Mouse (Mus musculus) heart, embryonic 10.5 days (tissue): ENCODE measurements around the gene Tes. TPM values are rescaled to one million over a fixed set of nuclear protein-coding genes. Genes with fewer than 3 reads are reported as not detected.
A peak's percentile ranks its signal among the peaks of the same experiment; 100 is the strongest.

Experiments
- DNase-seq: peaks from one replicate; pipeline ENCODE4 v3.0.0-alpha.2; 2017; ENCODE audit warnings: low spot score
- H3K27ac ChIP-seq: fragments of 300-500 bp; sonication (generic); 2 replicates; pipeline ENCODE4 v1.5.1; 2016; ENCODE audit warnings: mild to moderate bottlenecking
- H3K27me3 ChIP-seq: fragments of 300-500 bp; sonication (generic); 2 replicates; pipeline ENCODE4 v1.6.1; 2016; ENCODE audit warnings: mild to moderate bottlenecking; ENCODE audit not compliant: poor library complexity, insufficient read depth, severe bottlenecking
- H3K36me3 ChIP-seq: fragments of 300-500 bp; sonication (generic); 2 replicates; pipeline ENCODE4 v1.6.1; 2016; ENCODE audit warnings: mild to moderate bottlenecking, moderate library complexity
- H3K4me1 ChIP-seq: fragments of 300-500 bp; sonication (generic); 2 replicates; pipeline ENCODE4 v1.6.1; 2016; ENCODE audit warnings: mild to moderate bottlenecking
- H3K4me3 ChIP-seq: fragments of 300-500 bp; sonication (generic); 2 replicates; pipeline ENCODE4 v1.5.1; 2016; ENCODE audit warnings: mild to moderate bottlenecking, moderate library complexity
- H3K9me3 ChIP-seq: fragments of 300-500 bp; sonication (generic); 2 replicates; pipeline ENCODE4 v1.6.1; 2016; ENCODE audit warnings: mild to moderate bottlenecking, moderate library complexity
- WGBS: fragments of 180-500 bp; shearing (Covaris S2); methylation state at CpG from one replicate; pipeline ENCODE4 v1.1.7; 2016; 5-methylcytosine and 5-hydroxymethylcytosine counted together
- polyA plus RNA-seq: library from polyadenylated mRNA; unstranded; fragments of >200 nt; fragmentation: Nextera tagmentation; extraction: Ambion mirVana; gene quantifications from 2 replicates; pipeline ENCODE4 v1.2.1, GENCODE M21; 2016

Tes gene
- polyA plus RNA-seq = 12.3 and 38.0 TPM in 2 replicates

DNA sequence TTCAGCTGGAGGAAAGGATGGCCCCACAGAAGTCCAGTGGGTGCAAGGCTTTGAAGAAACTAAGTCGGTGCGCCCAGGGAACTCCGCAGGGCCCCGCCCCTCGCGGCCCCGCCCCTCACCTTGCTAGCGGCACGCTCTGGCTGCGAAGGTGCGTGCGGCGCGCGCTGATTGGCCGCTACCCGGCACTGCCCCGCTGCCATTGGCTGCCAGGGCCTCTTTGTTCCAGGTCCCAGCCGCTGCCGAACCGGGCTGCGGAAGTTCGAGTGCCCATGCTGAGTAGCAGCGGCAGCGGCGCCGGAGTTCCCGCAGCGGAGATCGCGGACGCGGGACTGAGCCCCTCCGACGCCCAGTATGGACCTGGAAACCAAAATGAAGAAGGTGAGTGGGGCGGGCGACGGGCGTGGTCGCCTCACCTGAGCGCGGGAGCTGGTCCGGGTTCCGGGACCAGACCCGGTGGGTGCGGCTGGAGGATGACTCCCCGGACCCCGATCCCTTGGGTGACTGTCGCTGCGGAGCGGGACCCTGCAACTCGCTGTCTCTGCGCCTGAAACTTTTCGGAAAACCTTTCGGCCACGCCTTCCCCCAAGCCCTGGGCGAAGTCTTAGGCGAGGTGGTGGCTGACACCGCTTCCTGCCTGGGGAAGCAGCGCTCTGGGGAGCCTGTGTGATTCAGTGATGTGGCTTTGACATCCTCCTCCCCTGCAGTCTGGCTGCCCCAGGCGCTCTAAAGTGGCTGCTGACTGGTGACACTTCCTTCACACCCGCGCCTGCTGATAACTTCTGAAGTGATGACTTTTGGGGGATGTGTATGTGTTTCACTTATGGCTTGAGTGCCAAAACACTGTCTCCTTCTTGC lies at the start of gene Tes:
Gene Tes (plus strand): TSS at position 214 of the 855 bp plus-strand sequence.
- DNase-seq = peak; percentile 94
- Histone ChIP-seq H3K9me3 (no peaks in the 10 kb centered on the region), H3K27ac (peak within 1 kb of the TSS; percentile 89), H3K4me3 (peak within 1 kb of the TSS; percentile 78), H3K4me1 (peaks cover 11% of the 10 kb centered on the region; the same call in 1 of the 2 replicates), H3K27me3 (peaks cover 85% of the 10 kb centered on the region), H3K36me3 (no peaks in the 10 kb centered on the region)
- under 1% methylated on average over 63 of the region's 63 CpGs for WGBS

- no peak for DNase-seq
- Histone ChIP-seq H3K36me3 (no peaks in the 10 kb centered on the region), H3K27ac (no peak overlapping the region), H3K27me3 (peaks cover 10% of the 10 kb centered on the region), H3K4me1 (no peaks in the 10 kb centered on the region), H3K9me3 (no peaks in the 10 kb centered on the region), H3K4me3 (no peak overlapping the region)
- WGBS = 62% methylated on average over 7 of the region's 7 CpGs
These were observed 39.1 kb upstream of the Tes start for GRCm38 (mm10) chr6:17025886-17026285.

DNA sequence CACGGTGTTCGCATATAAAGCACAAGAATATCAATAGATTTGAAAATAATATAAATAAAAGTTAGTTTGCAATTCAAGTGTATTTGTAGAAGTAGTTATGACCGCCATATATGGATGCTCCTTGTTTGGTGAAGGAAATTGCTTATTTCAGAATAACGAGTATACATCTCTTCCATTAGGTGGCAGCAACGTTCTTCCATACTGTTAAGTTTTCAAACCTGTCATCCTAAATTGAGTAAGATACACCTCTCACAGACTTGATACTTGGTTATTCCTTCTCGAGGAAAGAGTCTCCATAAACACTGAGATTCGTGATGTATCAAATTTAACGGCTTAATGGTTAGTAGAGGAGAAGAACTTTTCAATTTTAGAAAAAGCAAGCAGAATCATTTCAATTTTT lies 37.4 kb upstream of the Tes start:
- no peak for DNase-seq
- H3K36me3 ChIP-seq = no peaks in the 10 kb centered on the region
- no peak overlapping the region for H3K4me3 ChIP-seq
- H3K9me3 ChIP-seq = no peaks in the 10 kb centered on the region
- no peak overlapping the region for H3K27ac ChIP-seq
- H3K4me1 ChIP-seq = 0 out of 2 replicates have a peak, but pooled peaks cover 8% of the 10 kb centered on the region
- 17% methylated on average over 8 of the region's 8 CpGs for WGBS
- peaks cover 10% of the 10 kb centered on the region for H3K27me3 ChIP-seq

DNA sequence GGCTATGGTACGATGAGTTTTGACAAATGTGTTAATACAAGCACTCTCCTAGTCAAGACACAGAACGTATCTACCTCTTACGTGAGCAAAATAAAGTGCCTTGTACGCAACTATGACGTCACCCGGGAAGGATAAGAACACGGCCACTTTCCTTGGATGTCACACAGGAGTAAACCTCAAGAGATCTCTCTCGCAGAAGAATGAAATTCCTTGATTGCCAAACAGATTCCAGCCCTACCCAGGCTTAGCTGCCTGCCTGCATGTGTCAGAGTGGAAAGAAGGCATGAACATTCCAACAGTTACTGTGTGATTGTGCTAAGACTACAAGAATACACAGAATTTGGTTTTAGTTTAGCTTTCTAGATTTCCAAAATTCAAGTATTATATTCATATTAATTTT lies 36.1 kb upstream of the Tes start:
- H3K27me3 ChIP-seq = peaks cover 10% of the 10 kb centered on the region
- 0 out of 2 replicates have a peak, but pooled peaks cover 8% of the 10 kb centered on the region for H3K4me1 ChIP-seq
- 74% methylated on average over 8 of the region's 8 CpGs for WGBS
- no peaks in the 10 kb centered on the region for H3K36me3 ChIP-seq
- no peaks in the 10 kb centered on the region for H3K9me3 ChIP-seq
- no peak overlapping the region for H3K27ac ChIP-seq
- no peak overlapping the region for H3K4me3 ChIP-seq
- no peak for DNase-seq

DNA sequence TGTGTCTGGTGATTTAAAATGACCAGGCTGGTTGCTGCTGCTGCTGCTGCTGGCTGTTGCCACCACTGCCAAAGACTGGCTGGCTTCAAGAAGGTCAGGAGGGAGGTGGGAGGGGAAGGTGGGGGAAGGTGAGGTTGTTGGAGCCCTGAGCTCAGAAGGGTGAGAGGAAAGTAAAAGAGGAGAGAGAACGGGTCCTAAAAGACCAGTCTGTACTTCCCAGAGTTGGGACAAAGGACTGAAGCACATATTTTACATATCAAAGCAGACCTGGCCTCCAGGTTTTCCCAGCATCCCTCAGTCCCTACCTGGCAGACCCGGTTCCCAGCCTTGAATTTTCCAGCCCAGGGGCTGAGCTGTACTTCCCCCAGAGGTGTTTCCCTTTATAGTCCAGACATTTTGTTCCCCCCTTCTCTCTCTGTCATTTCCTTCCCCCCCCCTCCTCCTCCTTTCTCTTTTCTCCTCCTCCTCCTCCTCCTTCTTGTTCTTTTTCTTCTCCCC lies 32.7 kb upstream of the Tes start:
- Histone ChIP-seq H3K27ac (no peak overlapping the region), H3K4me1 (0 out of 2 replicates have a peak, but pooled peaks cover 8% of the 10 kb centered on the region), H3K4me3 (no peak overlapping the region), H3K9me3 (no peaks in the 10 kb centered on the region), H3K27me3 (peaks cover 5% of the 10 kb centered on the region; the same call in 1 of the 2 replicates), H3K36me3 (no peaks in the 10 kb centered on the region)
- WGBS = 6% methylated on average over 2 of the region's 2 CpGs
- no peak for DNase-seq

- no peak overlapping the region for H3K27ac ChIP-seq
- no peak for DNase-seq
- no peak overlapping the region for H3K4me3 ChIP-seq
- WGBS = 61% methylated on average over 2 of the region's 2 CpGs
- no peaks in the 10 kb centered on the region for H3K9me3 ChIP-seq
- 0 out of 2 replicates have a peak, but pooled peaks cover 8% of the 10 kb centered on the region for H3K4me1 ChIP-seq
- H3K27me3 ChIP-seq = 0 out of 2 replicates have a peak, but pooled peaks cover 5% of the 10 kb centered on the region
- H3K36me3 ChIP-seq = no peaks in the 10 kb centered on the region
These were observed 30.9 kb upstream of the Tes start for GRCm38 (mm10) chr6:17034095-17034494.

DNA sequence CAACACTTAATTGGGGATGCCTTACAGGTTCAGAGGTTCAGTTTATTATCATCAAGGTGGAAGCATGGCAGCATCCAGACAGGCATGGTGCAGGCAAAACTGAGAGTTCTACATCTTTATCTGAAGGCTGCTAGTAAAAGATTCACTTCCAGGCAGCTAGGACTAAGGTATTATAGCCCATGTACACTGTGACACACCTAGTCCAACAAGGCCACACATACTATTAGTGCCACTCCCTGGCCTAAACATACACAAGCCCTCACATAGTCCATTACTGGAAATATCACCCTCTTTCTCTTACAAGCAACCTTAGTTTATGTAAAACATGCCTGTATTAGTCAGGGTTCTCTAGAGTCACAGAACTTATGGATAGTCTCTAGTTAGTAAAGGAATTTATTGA lies 29.7 kb upstream of the Tes start:
- H3K4me3 ChIP-seq = no peak overlapping the region
- no peak for DNase-seq
- H3K9me3 ChIP-seq = no peaks in the 10 kb centered on the region
- no peak overlapping the region for H3K27ac ChIP-seq
- H3K27me3 ChIP-seq = 0 out of 2 replicates have a peak, but pooled peaks cover 5% of the 10 kb centered on the region
- H3K36me3 ChIP-seq = no peaks in the 10 kb centered on the region
- 0 out of 2 replicates have a peak, but pooled peaks cover 8% of the 10 kb centered on the region for H3K4me1 ChIP-seq

GRCm38 (mm10) chr6:17051432-17052025 lies 13.4 kb upstream of the Tes start:
- WGBS = 79% methylated on average over 4 of the region's 4 CpGs
- no peaks in the 10 kb centered on the region for H3K4me1 ChIP-seq
- no peaks in the 10 kb centered on the region for H3K9me3 ChIP-seq
- H3K36me3 ChIP-seq = no peaks in the 10 kb centered on the region
- H3K27me3 ChIP-seq = 0 out of 2 replicates have a peak, but pooled peaks cover 4% of the 10 kb centered on the region
- H3K4me3 ChIP-seq = no peak overlapping the region
- no peak for DNase-seq
- H3K27ac ChIP-seq = no peak overlapping the region

DNA sequence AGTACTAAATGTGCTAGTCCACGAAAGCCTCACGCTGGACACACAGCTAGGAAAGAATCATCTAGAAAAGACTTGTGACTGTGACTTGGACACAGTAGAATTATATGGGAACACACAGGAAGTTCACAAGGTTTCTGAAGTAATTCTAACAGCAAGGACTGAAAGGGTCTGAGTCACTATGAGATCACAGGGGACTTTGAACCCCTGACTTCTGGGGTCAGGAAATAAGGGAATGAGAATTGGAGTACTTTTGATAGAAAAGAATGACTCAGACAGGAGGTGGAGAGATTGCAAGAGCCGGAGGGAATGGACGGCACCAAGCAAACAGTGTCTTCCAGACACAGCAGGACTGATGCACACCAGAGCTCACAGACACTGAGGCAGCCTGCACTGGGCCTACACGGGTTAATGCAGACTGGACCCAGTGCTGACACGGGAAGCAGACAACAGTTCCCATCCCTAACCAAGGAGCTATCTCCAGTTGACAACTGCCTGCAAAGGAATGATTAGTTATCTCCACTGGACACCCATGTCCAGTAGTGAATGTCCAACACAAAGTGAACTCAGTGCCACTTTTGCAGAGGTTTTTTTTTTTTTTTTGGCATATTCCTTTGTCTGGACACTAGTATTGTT lies 11.8 kb upstream of the Tes start:
- no peak for DNase-seq
- Histone ChIP-seq H3K4me1 (no peaks in the 10 kb centered on the region), H3K36me3 (no peaks in the 10 kb centered on the region), H3K27me3 (0 out of 2 replicates have a peak, but pooled peaks cover 4% of the 10 kb centered on the region), H3K4me3 (no peak overlapping the region), H3K27ac (no peak overlapping the region), H3K9me3 (no peaks in the 10 kb centered on the region)
- WGBS = 61% methylated on average over 6 of the region's 6 CpGs

- WGBS = 91% methylated on average over 2 of the region's 2 CpGs
These were observed 10.2 kb upstream of the Tes start for GRCm38 (mm10) chr6:17054781-17055180.

GRCm38 (mm10) chr6:17055659-17056058 lies 9.3 kb upstream of the Tes start:
- DNase-seq = no peak
- 54% methylated on average over 2 of the region's 2 CpGs for WGBS
- H3K36me3 ChIP-seq = no peaks in the 10 kb centered on the region
- peaks cover 22% of the 10 kb centered on the region for H3K27me3 ChIP-seq
- no peaks in the 10 kb centered on the region for H3K4me1 ChIP-seq
- no peaks in the 10 kb centered on the region for H3K9me3 ChIP-seq
- no peak overlapping the region for H3K27ac ChIP-seq
- H3K4me3 ChIP-seq = no peak overlapping the region

More at GRCm38 (mm10) chr6:17054781-17055180, 10.2 kb upstream of the Tes start:
- no peak for DNase-seq
- H3K27ac ChIP-seq = no peak overlapping the region
- no peak overlapping the region for H3K4me3 ChIP-seq
- no peaks in the 10 kb centered on the region for H3K36me3 ChIP-seq
- H3K4me1 ChIP-seq = no peaks in the 10 kb centered on the region
- H3K9me3 ChIP-seq = no peaks in the 10 kb centered on the region
- 0 out of 2 replicates have a peak, but pooled peaks cover 13% of the 10 kb centered on the region for H3K27me3 ChIP-seq

DNA sequence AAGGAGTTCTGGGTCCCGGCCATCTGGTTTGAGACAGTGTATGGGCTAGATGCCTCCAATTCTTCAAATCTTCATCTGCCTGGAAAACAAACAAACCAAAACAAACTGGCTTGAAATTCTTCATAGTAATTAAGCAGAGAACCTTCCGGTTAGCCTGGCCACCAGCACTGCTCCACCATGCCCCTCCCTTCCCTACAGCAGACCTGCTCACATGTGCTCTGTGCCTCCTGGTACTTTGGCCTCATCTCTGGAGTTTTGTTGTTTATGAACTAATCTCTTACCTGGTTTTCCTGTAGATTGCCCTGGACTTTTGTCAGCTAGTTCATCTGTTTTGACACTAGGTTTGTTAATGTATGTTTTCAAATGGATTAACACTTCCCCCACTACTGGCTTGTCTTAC lies 5.4 kb upstream of the Tes start:
- no peak overlapping the region for H3K4me3 ChIP-seq
- H3K9me3 ChIP-seq = no peaks in the 10 kb centered on the region
- H3K36me3 ChIP-seq = no peaks in the 10 kb centered on the region
- 84% methylated on average over 2 of the region's 2 CpGs for WGBS
- no peak for DNase-seq
- H3K4me1 ChIP-seq = no peaks in the 10 kb centered on the region
- H3K27me3 ChIP-seq = peaks cover 50% of the 10 kb centered on the region
- no peak overlapping the region for H3K27ac ChIP-seq
